Mouse (Mus musculus): Measurements from ENCODE around the gene Lama4. TPM values are rescaled to one million over a fixed set of nuclear protein-coding genes. Genes with fewer than 3 reads are reported as not detected.

The Lama4 gene
- polyA plus RNA-seq, 1 experiment from 2014 or later: 17.5 TPM

- 54% methylated on average over 12 of the region's 12 CpGs for WGBS
- Histone ChIP-seq H3K4me3 (replicated peaks; ENCODE audit: low read length) (no peak overlapping the region), H3K27ac (ENCODE audit: low read length) (no peak overlapping the region), H3K27me3 (replicated peaks; ENCODE audit: control insufficient read depth, insufficient read depth, low read length) (no peaks in the 10 kb centered on the region), H3K36me3 (ENCODE audit: control insufficient read depth, insufficient read depth) (no peaks in the 10 kb centered on the region), H3K9ac (replicated peaks; ENCODE audit: low read depth, low read length) (no peak overlapping the region), H3K4me1 (replicated peaks; ENCODE audit: control insufficient read depth, insufficient read depth, low read length) (peaks cover 3% of the 10 kb centered on the region; the same call in 1 of the 2 replicates), H3K4me2 (ENCODE audit: low read length) (no peak overlapping the region), H3K9me3 (ENCODE audit: control insufficient read depth, low read length) (no peaks in the 10 kb centered on the region)
- no peak for ATAC-seq
Observed at GRCm38 (mm10) chr10:39158306-39158705, 193.0 kb downstream of the Lama4 start.

Other genes with a start within 250 kb of the Lama4 start
- not detected in 2 replicates for gene Rfpl4b, start 143.7 kb upstream of the Lama4 start, polyA plus RNA-seq (2015; fragmentation: Nextera tagmentation; extraction: Ambion mirVana)
- gene Fam229b, start 168.4 kb downstream of the Lama4 start, polyA plus RNA-seq (2015; fragmentation: Nextera tagmentation; extraction: Ambion mirVana): 27.8 and 28.6 TPM in 2 replicates
- 11.7 and 12.6 TPM in 2 replicates for gene Tube1, start 168.5 kb downstream of the Lama4 start, polyA plus RNA-seq (2015; fragmentation: Nextera tagmentation; extraction: Ambion mirVana)
- gene Ccn6, start 198.3 kb downstream of the Lama4 start, polyA plus RNA-seq (2015; fragmentation: Nextera tagmentation; extraction: Ambion mirVana): 0.38 and 0.67 TPM in 2 replicates